Comparison of ENCODE assay signal across 13 mouse cellular contexts in the genomic region with DNA sequence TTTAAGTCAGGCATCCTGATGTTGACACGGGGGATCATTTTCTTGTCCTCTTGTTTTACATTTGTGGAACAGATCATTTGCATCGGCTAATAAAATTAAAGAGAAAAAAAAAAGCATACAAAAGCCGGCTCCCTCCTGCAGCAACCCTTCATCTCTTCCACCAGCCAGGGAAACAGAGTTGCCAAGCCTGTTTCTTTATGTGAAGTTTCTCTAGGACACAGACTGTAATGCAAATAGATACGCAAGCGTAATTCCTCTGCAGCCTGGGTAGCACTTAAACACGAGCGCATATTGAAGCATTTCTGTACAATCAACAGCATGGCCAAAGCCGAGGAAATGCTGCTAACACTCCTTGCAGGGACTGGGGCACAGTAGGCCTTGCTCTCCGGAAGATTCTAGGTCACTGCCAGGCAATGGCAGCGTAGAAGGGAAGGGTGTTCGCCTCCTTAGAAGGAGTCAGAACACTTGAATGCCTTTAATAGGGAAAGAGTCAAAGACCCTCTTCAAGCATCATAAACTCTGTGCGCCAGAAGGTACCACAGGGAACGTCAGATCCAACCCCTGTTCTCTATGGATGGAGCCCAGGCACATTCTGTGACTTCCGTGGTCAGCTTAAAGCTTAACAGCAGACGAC.
DNase-seq lines count a peak whose midpoint lies in the region; ATAC-seq and TF ChIP-seq lines count a peak whose summit lies in the region.
"Had no signal": no experiment of that assay in that cellular context is flagged by ENCODE, and none has a peak within 500 bp of the region (broad histone marks: within the 10 kb centered on the region; RNA-seq: fewer than 3 reads in every experiment).

No protein-coding gene starts in this region.

- ATAC-seq in heart, postnatal 0 days (ENCODE audit: insufficient read depth, low read depth) = no peak
- no peak for ATAC-seq in embryonic facial prominence, embryonic 13.5 days (ENCODE audit: insufficient number of reproducible peaks, insufficient read depth, low FRiP score, low TSS enrichment, low read depth)
- ATAC-seq in forebrain, embryonic 16.5 days = peak; percentile 59
- no peak for ATAC-seq in midbrain, embryonic 13.5 days
- ATAC-seq: activated CD4-positive, CD25-positive, alpha-beta regulatory T cell, adult 4 months had no signal

- 0 out of 2 replicates have a peak, but pooled peaks cover 4% of the 10 kb centered on the region for H3K27me3 ChIP-seq in heart, postnatal 0 days (ENCODE audit: control insufficient read depth, insufficient read depth, low read length)
- H3K27me3 ChIP-seq in embryonic facial prominence, embryonic 13.5 days = peaks cover 24% of the 10 kb centered on the region
- H3K27me3 ChIP-seq in forebrain, embryonic 16.5 days (replicated peaks; ENCODE audit: control insufficient read depth, insufficient read depth, low read length) = no peaks in the 10 kb centered on the region
- H3K27me3 ChIP-seq in midbrain, embryonic 13.5 days = peaks cover 16% of the 10 kb centered on the region

- H3K9ac ChIP-seq in heart, postnatal 0 days (replicated peaks; ENCODE audit: low read depth, low read length) = no peak overlapping the region
- H3K9ac ChIP-seq in embryonic facial prominence, embryonic 13.5 days = no peak overlapping the region
- peak overlapping the region; percentile 29; the same call in 1 of the 2 replicates for H3K9ac ChIP-seq in forebrain, embryonic 16.5 days (replicated peaks; ENCODE audit: low read depth, low read length)
- peak overlapping the region; percentile 49 for H3K9ac ChIP-seq in midbrain, embryonic 13.5 days (replicated peaks)
- H3K9ac ChIP-seq: embryonic facial prominence, embryonic 15.5 days; limb, embryonic 15.5 days had no signal

- 69% methylated on average over 15 of the region's 15 CpGs for WGBS in heart, postnatal 0 days
- WGBS in embryonic facial prominence, embryonic 13.5 days = 34% methylated on average over 15 of the region's 15 CpGs
- whole genome bisulfite sequencing in forebrain, embryonic 16.5 days = 28% methylated on average over 15 of the region's 15 CpGs
- 16% methylated on average over 15 of the region's 15 CpGs for WGBS in midbrain, embryonic 13.5 days

- no peak for TF ChIP-seq CTCF in heart, postnatal 0 days (IDR thresholded peaks at IDR 0.05; ENCODE audit: low read depth)

- no peaks in the 10 kb centered on the region for H3K36me3 ChIP-seq in heart, postnatal 0 days (replicated peaks; ENCODE audit: control insufficient read depth, insufficient read depth, low read length)
- no peaks in the 10 kb centered on the region for H3K36me3 ChIP-seq in embryonic facial prominence, embryonic 13.5 days
- no peaks in the 10 kb centered on the region for H3K36me3 ChIP-seq in forebrain, embryonic 16.5 days (ENCODE audit: control insufficient read depth, insufficient read depth)
- H3K36me3 ChIP-seq in midbrain, embryonic 13.5 days = no peaks in the 10 kb centered on the region
- H3K36me3 ChIP-seq: embryonic facial prominence, embryonic 15.5 days; limb, embryonic 15.5 days had no signal

- peak overlapping the region; percentile 15; the same call in 1 of the 2 replicates for H3K4me2 ChIP-seq in heart, postnatal 0 days (ENCODE audit: low read depth, low read length)
- peak overlapping the region; percentile 19; the same call in 1 of the 2 replicates for H3K4me2 ChIP-seq in embryonic facial prominence, embryonic 13.5 days
- H3K4me2 ChIP-seq in forebrain, embryonic 16.5 days (ENCODE audit: low read length) = peak overlapping the region; percentile 9; the same call in 1 of the 2 replicates
- H3K4me2 ChIP-seq in midbrain, embryonic 13.5 days (replicated peaks) = peak overlapping the region; percentile 7
- H3K4me2 ChIP-seq: embryonic facial prominence, embryonic 15.5 days; limb, embryonic 15.5 days had no signal

- no peak for TF ChIP-seq EP300 in heart, postnatal 0 days (IDR thresholded peaks at IDR 0.05; ENCODE audit: low read depth)

- H3K4me3 ChIP-seq in heart, postnatal 0 days (ENCODE audit: low read depth, low read length) = no peak overlapping the region
- no peak overlapping the region for H3K4me3 ChIP-seq in embryonic facial prominence, embryonic 13.5 days
- no peak overlapping the region for H3K4me3 ChIP-seq in forebrain, embryonic 16.5 days (replicated peaks; ENCODE audit: low read length)
- H3K4me3 ChIP-seq in midbrain, embryonic 13.5 days (replicated peaks) = no peak overlapping the region
- H3K4me3 ChIP-seq: embryonic facial prominence, embryonic 15.5 days; layer of hippocampus, adult 2 months; limb, embryonic 15.5 days had no signal

- DNase-seq in heart, postnatal 0 days (ENCODE audit: low spot score) = no peak
- no peak for DNase-seq in heart, postnatal 14 days
- no peak for DNase-seq in T-cell, adult 2 months (ENCODE audit: low spot score)
- no peak for DNase-seq in gastrocnemius, postnatal 25 days
- no peak for DNase-seq in right cerebral cortex, adult 18-20 months
- DNase-seq: spleen, adult 18-20 months had no signal

- H3K4me1 ChIP-seq in heart, postnatal 0 days (ENCODE audit: control insufficient read depth, insufficient read depth) = no peaks in the 10 kb centered on the region
- H3K4me1 ChIP-seq in embryonic facial prominence, embryonic 13.5 days = peaks cover 22% of the 10 kb centered on the region
- peaks cover 21% of the 10 kb centered on the region for H3K4me1 ChIP-seq in forebrain, embryonic 16.5 days (replicated peaks; ENCODE audit: control insufficient read depth, insufficient read depth, low read length)
- H3K4me1 ChIP-seq in midbrain, embryonic 13.5 days (replicated peaks) = peaks cover 35% of the 10 kb centered on the region
- H3K4me1 ChIP-seq: limb, embryonic 15.5 days had no signal

- no peak overlapping the region for H3K27ac ChIP-seq in heart, postnatal 0 days (ENCODE audit: low read depth)
- no peak overlapping the region for H3K27ac ChIP-seq in embryonic facial prominence, embryonic 13.5 days
- H3K27ac ChIP-seq in forebrain, embryonic 16.5 days (ENCODE audit: low read length) = no peak overlapping the region
- peak overlapping the region; percentile 65 for H3K27ac ChIP-seq in midbrain, embryonic 13.5 days
- H3K27ac ChIP-seq: embryonic facial prominence, embryonic 15.5 days; layer of hippocampus, adult 2 months; limb, embryonic 15.5 days had no signal

- H3K9me3 ChIP-seq in heart, postnatal 0 days (replicated peaks; ENCODE audit: control insufficient read depth, low read length) = no peaks in the 10 kb centered on the region
- H3K9me3 ChIP-seq in embryonic facial prominence, embryonic 13.5 days = no peaks in the 10 kb centered on the region
- no peaks in the 10 kb centered on the region for H3K9me3 ChIP-seq in forebrain, embryonic 16.5 days (ENCODE audit: control insufficient read depth, low read length)
- H3K9me3 ChIP-seq in midbrain, embryonic 13.5 days = no peaks in the 10 kb centered on the region
- H3K9me3 ChIP-seq: embryonic facial prominence, embryonic 15.5 days; limb, embryonic 15.5 days had no signal

- intact Hi-C loops in heart, postnatal 14 days (cut with DNase I) = no loop called here

Comparison
In these comparisons a context has a peak if more than half of its experiments do, and no peak if none do; other contexts are left out.
1. H3K9ac ChIP-seq: peak in forebrain, embryonic 16.5 days (single experiment) and midbrain, embryonic 13.5 days (single experiment); none in heart, postnatal 0 days (single experiment) and embryonic facial prominence, embryonic 13.5 days (single experiment).
2. Peak in every context shown above with its lines, with median percentiles within 50 percentile points of each other: H3K4me2 ChIP-seq.